Mouse (Mus musculus) urinary bladder, adult 2 months (tissue): ENCODE results near the gene Aldh3b3. TPM values are rescaled to one million over a fixed set of nuclear protein-coding genes. Genes with fewer than 3 reads are reported as not detected.
"Not testable (repeated sequence)": the region's sequence is repeated elsewhere in the genome, so short reads cannot be mapped to it uniquely, and the experiment has no call there.

ENCODE experiments used
- DNase-seq: peaks from one replicate; pipeline ENCODE4 v3.0.0; 2022; ENCODE audit warnings: low spot score
- polyA plus RNA-seq: library from polyadenylated mRNA; depleted of rRNA; stranded (reverse); fragments of >200 nt; gene quantifications from 2 replicates; pipeline ENCODE4 v1.2.3, GENCODE M21; 2012

Aldh3b3 gene
- polyA plus RNA-seq, 1 experiment = 0.73 TPM

DNA sequence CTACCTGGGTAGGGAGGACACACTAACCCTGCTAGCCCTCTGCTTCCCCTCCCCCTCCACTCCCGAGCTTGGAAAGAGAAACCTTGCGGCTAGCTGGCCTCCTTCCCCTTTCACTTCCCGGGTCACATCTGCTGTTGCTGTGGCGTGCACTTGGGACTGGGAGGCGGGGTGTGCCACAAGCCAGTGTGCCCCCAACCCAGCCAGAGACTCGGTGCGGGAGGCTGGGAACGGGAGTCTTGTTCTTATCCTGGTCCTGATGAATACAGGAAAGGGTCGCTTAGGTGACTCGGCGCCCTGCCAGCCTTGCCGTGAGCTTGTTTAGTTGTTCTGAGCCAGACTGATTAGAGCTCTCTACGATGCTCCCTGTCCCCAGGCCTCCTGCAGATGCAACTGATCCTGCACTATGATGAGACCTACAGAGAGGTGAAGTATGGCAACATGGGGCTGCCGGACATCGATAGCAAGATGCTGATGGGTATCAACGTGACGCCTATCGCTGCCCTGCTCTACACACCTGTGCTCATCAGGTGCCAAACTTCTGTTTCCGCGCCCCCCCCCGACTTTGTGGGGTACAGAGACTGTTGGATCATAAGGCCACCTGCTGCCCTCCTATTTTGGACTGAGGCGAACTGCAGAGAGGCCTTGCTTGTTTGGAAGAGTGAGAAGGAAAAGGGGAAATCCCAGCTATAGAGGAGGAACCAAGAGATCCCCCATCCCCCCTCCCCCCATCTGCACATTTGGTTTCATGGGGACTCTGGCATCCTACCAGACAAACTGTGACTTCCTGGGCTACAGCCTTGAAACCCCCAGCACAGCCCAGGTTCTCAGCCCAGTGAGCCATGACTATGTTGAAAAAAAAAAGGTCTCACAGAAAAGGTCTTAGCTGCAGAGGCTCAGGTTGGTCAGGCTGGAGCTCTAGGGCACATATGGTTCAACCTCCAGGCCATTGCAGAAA is 22.3 kb upstream of the Aldh3b3 start:
- DNase-seq = no peak

DNA sequence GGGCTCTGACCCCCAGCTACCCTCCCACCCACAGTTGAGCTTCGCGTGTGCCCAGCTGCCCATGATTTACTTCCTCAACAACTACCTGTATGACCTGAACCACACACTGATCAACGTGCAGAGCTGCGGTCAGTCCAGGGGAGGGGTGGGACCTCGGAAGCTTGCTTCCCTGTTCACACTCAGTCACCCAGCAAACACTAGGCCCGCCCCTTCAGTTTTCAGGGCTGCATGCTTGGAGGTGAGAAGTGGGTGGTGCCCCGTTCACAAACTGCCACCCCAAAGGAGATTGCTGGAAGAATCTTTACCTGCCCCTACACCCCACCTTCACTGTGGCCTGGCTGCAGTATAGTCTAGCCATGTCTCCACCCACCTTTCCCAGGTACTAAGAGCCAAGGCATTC is 16.1 kb upstream of the Aldh3b3 start:
- no peak for DNase-seq

DNA sequence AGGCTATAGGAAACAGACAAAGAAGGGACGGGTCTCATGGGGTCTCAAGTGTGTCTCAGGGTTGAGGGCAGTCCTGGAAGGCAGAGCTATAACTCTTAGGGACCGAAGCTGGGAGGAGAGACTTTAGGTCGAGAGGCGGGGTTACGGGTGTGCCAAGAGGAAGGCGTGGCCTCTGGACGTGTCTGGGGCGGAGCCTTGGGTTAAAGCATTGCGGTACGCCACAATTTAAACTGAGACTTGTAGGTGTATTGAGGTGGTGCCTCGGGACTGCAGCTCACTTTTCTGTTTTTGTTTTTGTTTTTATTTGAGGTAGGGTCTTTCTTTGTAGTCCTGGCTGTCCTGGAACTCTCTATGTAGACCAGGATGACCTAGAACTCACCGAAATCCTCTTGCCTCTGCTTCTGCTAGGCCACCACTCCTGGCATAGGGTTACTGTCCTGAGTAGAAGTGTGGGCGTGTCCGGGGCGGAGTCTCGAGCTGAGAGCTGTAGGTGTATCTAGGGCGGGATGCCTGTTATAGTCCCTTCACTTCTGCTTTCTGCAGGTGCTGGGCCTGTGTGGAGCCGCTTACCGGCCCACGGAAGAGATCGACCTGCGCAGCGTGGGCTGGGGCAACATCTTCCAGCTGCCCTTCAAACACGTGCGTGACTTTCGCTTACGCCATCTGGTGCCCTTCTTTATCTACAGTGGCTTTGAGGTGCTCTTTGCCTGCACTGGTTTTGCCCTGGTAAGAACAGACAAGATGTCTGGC is 15.3 kb upstream of the Aldh3b3 start:
- no peak for DNase-seq

DNA sequence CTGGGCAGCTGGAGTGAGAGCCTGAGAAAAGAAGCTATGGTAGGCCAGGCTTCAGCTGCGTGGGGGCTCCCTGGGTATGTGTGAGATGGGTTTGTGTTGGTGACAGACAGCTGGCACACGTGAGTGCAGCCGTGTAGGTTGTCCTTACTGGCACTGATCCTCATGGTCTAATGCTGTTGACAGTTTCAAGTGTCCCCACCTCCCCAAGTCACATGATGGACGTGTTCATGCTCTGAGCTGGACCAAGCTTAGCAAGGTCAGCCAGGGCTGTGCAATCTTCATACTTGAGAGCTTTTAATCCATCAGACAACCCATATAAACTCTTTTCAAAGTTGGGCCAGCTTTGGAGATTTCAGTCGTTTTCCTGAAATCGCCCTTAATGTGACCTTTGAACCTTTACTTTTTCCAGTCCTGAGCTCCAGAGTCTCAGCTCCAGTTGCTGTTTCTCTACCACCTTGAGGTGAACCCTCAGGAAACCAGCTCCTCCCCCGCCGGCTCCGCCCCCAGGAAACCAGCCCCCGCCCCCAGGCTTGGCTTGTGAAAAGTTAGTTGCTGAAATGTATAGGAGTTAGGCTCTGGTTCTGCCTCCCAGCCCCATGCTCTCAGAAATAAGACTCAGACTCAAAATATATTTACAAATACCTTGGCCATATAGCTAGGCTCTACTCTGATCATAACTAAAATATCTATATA is 12.4 kb upstream of the Aldh3b3 start:
- DNase-seq = no peak

DNA sequence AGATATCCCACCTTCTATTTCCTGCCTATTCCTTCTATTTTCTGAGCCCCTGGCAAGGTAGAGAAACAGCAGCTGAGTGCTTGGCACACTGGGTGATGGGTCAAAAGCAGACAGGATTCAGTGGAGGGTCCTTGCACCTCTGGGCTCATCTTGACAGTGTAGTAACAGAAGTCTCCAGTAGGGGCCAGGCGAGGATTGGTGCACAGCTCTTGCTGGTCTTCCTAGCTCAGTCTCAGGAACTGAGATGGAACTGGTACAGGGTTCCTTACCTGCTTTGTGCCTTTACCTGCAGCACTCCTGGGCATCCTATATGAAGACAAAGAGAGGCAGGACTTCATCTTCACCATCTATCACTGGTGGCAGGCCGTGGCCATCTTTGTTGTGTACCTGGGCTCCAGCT is 11.7 kb upstream of the Aldh3b3 start:
- DNase-seq = no peak

DNA sequence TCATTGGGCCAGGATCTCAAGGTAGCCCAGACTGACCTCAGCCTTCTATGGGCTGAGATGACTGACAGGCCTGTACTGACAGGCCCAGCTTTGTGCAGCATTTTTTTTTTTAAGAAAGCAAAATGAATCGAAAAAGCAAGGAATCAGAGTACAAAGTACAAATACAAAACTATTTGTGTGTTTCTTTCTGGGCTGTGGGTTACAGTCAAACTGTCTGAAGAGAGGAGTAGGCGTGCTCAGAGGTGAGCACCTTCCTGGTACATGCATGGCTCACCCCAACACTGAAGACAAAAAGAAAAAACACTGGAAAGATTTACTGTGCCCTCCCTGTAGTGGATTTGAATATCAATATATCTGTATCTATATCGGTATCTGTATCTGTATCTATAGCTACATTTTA is 10.6 kb upstream of the Aldh3b3 start:
- DNase-seq = no peak

DNA sequence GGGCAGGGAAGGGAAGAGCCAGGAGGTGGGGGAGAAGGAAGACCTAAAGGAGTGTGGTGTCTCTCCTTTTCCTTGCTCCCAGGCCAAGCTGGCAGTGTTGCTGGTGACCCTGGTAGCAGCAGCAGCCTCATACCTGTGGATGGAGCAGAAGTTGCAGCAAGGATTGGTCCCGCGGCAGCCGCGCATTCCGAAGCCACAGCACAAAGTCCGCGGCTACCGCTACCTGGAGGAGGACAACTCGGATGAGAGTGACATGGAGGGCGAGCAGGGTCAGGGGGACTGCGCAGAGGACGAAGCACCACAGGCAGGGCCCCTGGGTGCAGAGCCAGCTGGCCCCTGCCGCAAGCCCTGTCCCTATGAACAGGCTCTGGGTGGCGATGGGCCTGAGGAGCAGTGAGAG is 9.9 kb upstream of the Aldh3b3 start:
- no peak for DNase-seq

DNA sequence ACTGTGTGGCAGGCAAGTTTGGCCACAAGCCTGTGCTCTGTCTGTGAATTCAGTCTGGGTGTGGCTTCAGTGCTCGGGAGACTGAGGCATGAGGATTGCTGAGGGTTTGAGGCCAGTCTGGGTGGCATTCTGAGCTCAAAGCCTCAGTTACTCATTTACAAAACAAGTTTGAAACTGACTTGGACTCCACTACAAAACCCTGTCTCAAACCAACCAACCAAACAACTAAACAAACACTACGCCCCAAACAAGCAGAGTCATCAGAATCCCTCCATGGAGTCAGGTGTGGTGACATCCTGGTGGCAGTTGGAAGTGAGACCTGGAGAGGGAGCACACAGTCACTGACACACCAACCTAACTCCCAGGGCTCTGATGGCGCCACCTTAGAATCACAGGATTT is 8.1 kb upstream of the Aldh3b3 start:
- no peak for DNase-seq

DNA sequence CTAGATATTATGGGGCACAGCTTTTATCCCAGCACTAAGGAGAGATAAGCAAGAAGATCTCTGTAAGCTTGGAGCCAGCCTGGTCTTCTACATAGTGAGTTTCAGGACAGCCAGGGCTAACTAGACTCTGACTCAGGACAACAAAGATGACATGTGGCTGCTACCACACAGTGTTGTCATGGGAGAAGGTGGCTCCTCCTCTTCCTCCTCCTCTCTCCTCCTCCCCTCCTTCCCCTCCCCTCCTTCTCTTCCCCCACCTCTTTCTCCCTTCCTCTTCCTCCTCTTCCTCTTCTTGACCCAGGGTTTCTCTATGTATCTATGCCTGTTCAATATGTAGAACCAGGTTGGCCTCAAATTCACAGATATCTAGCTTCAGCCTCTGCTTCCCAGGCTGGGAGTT is 7.0 kb upstream of the Aldh3b3 start:
- DNase-seq = no peak

DNA sequence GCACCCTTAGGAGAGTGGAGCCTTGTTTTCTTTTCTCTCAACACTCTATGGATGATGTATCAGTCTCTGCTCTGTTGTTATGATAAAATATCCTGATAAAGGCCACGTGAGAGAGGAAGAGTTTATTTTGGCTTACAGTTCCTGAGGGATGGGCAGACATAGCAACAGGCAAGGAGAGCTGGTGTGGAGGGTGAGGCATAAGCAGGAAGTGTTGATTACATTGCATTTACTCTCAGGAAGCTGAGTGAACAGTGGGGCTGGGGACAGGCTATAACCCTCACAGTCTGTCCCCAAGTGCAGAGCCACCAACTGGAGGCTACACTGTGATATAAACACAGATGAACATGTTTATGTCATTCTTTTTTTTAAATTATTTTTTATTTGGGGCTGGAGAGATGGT is 6.3 kb upstream of the Aldh3b3 start:
- no peak for DNase-seq

DNA sequence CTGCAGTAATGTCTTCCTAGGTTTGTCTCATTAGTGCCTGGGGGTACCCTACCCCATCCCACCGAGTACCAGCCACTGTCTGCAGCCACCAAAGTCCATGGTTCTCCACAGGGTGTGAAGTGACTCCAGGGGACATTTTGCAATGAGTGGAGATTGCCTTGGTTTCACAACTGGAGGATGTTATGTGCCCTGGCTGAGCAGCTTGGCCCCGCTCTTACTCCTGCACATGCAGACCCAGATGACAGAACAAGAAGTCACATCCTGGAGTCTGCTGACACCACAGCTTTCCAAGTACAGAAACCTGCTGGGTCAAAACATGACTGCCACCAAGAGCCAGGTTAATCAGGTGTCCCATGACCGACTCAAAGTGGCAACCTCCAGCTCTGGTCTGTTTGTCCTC is 3.4 kb upstream of the Aldh3b3 start:
- no peak for DNase-seq

DNA sequence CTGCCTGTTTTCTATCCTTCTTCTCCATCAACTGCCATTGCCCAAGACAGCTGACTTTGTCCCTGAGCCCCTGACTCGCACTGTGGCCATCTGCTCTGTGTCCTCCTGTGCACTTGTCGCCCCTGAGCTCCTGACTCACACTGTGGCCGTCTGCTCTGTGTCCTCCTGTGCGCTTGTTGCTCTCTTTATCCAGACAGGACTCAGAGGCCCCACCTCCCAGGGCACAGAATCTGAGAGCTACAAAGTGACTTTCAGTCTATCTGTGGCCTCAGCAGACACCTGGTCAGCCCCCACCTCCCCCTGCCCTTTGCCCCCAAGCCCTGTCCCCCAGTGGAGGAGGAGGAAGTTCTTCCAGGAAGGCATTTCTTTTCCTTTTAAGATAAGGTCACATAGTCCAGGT is 2.6 kb upstream of the Aldh3b3 start:
- DNase-seq = no peak

DNA sequence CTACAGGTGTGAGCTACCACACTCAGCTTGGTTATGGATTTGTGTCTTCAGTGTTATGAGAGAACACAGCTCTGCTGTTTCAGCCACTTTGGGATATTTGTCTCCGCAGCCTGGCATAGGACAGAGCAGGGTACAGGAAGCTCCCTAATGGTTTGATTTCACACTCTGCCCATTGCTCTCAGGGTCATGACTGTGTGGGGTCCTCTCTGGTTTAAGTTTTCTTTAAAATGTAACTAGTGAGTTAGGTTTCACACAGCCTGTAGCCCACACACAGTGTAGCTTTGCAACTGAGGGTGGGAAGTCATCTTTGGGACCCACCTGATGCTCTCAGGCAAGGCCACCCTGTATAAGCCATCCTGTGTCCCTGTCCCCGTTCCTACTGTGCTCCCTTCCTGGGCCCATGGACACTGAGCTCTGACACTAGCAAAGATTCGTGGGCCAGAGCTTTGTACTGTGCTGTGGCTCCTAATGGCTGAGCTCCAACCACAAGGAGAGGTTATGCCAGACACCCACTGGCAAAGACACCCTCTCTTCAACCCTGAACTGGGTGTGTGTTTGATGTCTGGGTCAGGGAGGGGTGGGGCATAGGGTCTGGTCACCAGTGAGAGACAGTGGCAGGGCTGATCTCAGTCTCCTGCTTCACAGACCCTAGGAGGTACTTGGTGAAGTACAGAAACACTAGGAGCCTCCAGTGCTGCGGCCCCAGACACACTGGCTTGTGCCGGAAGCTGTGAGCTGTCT is 979 bp upstream of the Aldh3b3 start:
- DNase-seq = not testable (repeated sequence)

DNA sequence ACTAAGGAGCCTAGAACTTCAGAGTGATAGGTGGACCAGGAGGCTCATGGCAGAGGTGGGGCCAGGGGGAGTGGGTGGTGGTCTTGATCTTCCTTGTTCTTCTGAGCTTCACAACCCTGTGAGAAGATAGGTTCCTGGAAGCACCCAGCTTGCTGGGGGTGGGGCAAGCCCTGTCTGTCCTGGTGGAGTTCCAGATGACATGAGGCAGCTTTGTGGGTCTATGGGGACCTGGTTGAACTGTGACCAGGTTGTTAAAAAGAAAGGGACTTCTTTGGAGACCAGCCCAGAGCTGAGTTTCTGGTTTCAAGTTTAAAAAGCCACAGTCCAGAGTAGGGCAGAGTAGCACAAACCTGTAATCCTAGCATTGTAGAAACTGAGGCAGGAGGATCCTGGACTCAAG is 585 bp downstream of the Aldh3b3 start:
- no peak for DNase-seq

DNA sequence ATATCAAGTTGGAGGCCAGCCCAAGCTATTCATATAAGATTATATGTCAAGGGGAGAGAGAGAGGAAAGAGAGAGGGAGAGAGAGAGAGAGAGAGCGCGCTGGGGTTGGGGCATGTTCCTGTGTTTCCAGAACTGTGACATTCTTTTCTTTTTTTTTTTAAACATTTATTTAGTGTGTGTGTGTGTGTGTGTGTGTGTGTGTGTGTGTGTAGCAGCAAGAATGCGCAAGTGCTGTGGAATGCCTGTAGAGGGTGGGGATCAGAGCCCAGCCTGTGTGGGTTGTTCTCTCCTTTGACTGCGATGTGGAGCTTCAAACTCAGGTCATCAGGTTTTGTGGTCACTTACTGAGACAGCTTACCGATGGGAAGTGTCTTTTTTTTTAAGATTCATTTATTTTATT is 1.8 kb downstream of the Aldh3b3 start:
- no peak for DNase-seq

DNA sequence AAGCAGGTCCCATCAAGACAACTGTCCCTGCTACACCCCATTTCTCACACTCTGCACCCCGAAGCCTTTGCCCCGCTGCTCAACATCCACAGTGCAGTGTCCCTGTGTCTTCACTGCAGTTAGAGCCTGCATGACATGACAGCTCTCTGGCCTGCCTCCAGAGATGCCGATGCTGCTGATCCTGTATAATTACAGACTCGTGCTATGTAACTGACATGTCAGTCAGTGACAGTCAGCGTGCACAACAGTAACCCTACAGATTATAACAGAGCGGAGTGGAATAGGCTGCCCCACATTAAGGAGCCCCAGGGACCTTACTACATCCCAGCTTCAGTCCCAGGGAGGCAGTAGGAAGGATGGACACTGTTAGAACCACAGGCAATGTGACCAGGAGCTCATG is 3.4 kb downstream of the Aldh3b3 start:
- not testable (repeated sequence) for DNase-seq

DNA sequence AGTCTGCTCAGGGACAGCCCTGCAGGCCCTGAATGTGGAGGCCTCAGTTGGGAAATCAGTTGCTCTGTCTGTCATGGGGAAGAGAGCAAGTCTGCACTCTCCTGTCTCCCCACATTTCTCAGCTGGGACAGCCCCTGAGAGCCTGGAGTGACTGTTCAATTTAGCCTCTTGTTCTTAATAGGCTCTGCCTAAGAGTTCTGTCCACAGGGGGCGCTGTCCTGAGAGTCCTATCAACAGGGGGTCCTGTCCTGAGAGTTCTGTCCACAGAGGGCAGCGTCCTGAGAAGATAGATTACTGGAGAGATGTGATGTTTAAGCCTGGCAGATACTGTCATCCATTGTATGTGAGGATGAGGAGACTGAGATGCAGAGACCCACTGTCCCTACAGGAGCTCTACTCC is 4.0 kb downstream of the Aldh3b3 start:
- no peak for DNase-seq

DNA sequence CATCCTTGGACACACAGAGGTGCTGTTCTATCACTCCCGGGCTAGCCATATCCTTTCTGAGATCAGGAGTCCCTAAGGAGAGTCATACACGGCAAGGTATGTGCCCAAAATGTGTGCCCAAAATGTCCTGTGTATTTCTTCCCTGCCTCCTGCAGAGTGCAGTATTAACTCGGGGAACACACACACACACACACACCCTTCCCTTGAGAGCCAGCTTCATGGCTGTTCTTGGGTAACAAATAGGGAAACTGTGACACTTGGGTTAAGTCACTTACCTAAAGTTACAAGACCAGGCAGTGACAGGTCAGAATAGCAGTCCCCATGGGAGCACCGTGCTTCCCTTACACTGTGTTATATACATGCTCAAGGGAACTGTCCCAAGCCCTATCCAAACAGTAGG is 5.6 kb downstream of the Aldh3b3 start:
- DNase-seq = no peak

DNA sequence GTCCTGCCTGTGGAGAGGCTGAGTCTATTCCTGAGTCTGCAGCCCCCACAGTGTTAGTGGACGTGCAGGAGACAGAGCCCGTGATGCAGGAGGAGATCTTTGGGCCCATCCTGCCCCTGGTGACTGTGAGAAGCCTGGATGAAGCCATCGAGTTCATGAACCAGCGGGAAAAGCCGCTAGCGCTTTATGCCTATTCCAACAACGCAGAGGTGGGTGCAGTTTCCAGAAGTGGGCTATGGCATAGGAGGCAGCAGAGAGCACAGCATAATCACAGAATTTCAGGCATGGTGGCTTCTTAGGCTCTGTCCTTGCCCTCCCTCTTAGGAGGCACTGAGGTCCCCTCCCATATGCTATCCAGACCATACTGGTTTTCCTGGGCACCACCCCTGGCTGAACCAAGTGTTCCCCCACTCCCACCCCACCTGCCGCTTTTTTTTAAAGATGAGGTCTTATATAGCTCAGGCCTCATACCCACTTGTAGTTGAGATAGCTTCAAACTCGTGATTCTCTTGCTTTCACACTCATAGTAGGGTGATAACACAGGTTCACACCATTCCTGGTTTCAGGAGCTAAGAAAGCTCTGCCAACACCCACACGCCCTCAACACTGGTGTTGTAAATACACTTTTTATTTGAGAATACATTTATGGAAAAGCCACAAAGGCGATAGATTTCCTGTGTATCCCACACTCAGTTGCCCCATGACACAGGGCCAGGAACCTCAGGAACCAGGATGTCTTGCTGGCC is 8.1 kb downstream of the Aldh3b3 start:
- DNase-seq = no peak

DNA sequence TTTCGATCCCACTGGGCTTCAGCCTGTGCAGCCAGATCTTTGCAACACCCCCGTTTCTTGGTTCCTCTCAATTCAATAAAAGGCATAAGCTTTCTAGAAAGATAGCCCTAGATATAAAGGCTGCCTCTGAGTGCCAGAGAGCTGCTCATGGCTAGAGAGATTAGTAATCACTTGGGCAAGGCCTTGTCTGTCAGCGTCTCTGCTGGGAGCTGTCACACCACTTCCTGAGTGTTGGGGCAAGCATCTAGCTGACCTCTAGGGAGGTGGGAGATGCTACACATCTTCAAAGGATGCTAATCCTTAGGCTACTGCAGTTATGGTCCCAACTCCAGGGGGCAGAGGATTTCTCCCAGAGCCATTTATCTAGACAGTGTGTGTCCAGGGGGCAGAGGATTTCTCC is 8.8 kb downstream of the Aldh3b3 start:
- DNase-seq = no peak

DNA sequence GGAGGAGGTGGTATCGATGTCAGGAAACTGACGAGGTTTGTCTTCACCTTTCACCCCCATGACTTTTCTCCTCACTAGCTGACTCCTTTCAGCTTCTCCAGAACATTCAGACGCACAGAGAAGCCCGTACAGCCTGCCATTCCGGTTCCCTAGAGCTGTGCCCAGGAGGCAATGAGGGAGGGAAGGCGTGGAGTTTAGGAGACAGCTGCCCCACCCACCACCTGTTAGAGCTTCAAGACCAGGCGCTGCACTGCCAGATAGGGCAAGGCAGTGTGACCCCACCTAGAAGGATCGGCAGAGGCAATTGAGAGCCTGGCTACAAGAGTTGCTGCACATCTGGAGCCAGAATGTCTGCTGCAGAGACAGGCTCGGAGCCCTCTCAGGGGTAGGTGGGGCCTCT is 13.8 kb downstream of the Aldh3b3 start, which contains the start of gene Aldh3b2:
Gene Aldh3b2, plus strand, starts transcription at position 100 of the 400 bp plus-strand sequence.
- DNase-seq = no peak
